Mouse (Mus musculus): ENCODE results near the gene Klhdc10.
"Not testable (repeated sequence)": the region's sequence is repeated elsewhere in the genome, so short reads cannot be mapped to it uniquely, and the experiment has no call there.

Gene Klhdc10

DNA sequence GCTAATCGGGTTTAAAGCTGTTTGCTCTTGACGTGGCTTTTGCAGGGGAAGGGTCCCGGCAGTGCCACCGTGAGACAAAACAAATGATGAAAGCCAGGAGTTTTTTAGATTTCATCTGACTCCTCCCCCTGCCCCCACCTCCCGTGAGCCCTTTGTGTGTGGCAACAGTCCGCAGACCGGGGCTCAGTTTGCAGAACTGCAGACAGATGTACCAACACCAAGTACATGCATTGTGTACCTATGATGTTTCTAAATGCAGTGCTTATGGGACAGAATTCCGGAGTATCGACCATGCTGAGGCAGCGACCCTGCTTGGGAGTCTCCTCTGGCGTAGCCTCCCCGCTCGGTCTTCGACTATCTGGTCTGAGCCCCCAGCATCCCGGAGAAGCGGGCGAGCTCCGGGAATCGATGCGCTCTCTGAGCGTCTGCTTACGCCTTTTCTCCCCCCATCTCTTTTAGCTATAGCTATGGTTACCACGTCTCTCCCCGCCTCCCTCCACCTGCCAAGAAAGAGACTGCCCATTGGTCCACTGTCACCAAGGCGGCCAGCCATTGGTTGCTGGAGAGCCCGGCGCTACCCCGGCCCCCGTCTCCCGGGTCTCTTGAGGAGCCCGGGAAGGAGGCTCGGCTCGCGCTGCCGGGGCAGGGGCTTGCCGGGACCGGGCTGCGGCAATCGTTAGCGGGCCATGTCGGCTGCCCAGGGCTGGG, at the start of gene Klhdc10:
Gene Klhdc10 (plus strand): TSS at position 561 of the 708 bp plus-strand sequence.
- peak; percentile 99 for DNase-seq (ENCODE audit: low read depth, low spot score)

- no peak for DNase-seq (ENCODE audit: low read depth, low spot score)
These were observed 48.9 kb upstream of the Klhdc10 start for GRCm38 (mm10) chr6:30352762-30353161.

DNA sequence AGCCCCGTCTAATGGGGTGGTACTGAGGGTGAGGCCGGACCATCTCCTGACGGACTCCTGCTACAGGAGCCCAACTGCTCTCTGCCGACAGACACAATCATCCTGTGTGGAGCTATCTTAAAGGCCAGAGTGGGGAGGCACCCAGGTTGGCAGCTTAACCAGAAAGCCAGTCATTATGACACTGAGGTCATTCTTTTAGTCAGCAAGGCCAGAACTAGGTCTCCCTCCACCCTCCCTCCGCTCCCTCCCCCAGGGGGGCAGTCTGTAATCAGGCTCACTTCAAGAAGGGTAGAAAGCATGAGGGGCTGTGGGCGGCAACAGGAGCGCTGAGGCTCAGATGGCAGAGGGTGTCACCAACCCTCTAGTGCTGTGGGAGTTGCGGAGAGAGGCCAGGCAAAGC, 48.0 kb upstream of the Klhdc10 start:
- no peak for DNase-seq (ENCODE audit: low read depth, low spot score)

- no peak for DNase-seq (ENCODE audit: low read depth, low spot score)
These were observed 46.9 kb upstream of the Klhdc10 start for GRCm38 (mm10) chr6:30354760-30355159.

DNA sequence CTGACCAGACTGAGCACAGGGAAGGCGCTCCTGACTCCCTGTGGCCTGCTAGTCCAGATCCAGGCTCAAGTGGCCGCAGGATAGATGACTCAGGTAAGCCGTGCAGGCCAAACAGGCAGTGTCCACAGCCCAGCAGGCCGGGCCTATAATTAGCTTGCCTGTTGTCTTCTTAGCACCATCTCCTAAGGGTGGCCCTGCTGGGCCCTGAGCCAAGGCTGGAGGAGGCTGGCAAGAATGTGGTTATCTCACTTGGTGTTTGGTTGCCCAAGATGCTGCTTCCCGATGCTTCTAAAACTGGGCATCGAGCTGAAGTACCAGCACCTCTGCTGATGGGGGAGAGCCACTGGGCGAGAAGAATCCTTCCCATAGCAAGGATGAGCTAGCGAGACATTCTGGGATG, 46.0 kb upstream of the Klhdc10 start:
- DNase-seq (ENCODE audit: low read depth, low spot score) = no peak

- DNase-seq (ENCODE audit: low read depth, low spot score) = no peak
These were observed 45.5 kb upstream of the Klhdc10 start for GRCm38 (mm10) chr6:30356161-30356560.

DNA sequence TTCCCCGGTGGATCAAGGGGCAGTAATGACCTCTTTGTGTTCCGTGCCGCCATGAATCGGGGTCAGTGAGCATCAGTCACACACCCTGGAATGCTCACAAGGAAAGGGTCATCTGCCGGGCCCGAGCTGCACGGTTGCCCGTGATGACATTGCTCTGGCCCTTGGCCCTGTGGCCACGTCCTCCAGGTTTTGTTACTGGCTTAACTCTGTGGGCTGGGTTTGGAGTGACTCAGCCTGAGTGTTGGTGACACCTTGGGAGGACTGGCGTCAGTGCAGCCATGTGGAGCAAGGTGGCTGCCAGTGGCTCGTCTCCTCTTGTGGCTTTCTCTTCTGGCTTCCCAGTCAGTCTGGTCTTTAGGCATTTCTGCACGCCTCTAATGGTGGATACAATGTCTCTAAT, 45.0 kb upstream of the Klhdc10 start:
- DNase-seq (ENCODE audit: low read depth, low spot score) = no peak

GRCm38 (mm10) chr6:30357561-30358177, 44.0 kb upstream of the Klhdc10 start:
- DNase-seq (ENCODE audit: low read depth, low spot score) = peak; percentile 89

- DNase-seq (ENCODE audit: low read depth, low spot score) = no peak
These were observed 41.7 kb upstream of the Klhdc10 start for GRCm38 (mm10) chr6:30359762-30360509.

GRCm38 (mm10) chr6:30363808-30364207, 37.9 kb upstream of the Klhdc10 start:
- peak; percentile 51 for DNase-seq (ENCODE audit: low read depth, low spot score)

DNA sequence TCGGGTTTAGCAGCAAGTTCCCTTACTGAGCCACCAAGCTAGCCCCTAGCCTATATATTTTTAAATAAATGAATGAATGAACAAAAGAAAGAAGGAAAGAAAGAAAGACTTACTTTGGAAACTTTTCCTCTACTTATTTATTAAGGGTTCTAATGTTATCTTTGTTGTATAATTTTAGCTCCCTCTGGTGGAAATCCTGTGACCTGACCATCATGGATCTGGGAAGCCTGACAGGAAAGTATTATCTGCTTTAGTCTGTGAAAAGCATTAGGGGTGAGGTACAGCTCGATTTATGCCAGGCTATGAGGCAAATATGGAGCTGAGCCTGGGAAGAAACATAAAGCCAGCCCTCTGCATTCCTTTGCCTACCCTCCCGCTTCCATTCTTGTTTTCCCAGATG, 32.4 kb upstream of the Klhdc10 start:
- no peak for DNase-seq (ENCODE audit: low read depth, low spot score)

DNA sequence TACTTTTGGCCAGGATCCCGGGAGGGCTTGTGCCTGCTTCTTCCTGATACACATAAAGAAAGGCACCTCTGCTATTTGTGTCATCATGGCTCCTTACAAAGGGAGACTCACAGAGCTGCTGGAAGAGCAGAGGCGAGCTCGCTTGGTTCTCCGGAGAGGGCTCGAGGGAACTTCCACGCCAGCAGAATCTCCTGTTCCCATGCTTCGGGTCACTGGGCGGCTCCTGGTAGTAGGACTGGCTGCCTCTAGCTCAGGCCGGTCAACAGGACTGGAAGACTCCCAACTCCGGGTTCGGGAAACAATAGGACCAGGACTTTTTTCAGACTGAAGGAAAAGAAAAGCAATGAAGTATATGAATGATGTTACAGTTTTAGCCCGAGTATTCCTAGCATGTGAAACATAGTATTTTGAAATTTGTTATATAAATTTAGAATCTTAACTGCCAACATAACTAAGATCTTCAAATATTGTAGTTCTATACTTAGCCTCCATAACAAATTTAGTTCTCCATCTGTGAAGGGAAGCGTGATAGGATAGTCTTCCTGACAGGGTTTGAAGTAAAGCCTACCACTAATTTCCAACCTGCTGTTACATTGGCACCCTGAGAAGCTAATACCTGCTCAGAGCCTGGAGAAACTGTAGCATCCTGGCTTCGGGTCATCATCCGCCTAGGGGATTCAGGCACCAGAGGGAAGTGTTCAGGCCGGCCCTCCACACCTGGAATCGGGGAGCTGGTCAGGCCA, 28.9 kb upstream of the Klhdc10 start:
- no peak for DNase-seq (ENCODE audit: low read depth, low spot score)

DNA sequence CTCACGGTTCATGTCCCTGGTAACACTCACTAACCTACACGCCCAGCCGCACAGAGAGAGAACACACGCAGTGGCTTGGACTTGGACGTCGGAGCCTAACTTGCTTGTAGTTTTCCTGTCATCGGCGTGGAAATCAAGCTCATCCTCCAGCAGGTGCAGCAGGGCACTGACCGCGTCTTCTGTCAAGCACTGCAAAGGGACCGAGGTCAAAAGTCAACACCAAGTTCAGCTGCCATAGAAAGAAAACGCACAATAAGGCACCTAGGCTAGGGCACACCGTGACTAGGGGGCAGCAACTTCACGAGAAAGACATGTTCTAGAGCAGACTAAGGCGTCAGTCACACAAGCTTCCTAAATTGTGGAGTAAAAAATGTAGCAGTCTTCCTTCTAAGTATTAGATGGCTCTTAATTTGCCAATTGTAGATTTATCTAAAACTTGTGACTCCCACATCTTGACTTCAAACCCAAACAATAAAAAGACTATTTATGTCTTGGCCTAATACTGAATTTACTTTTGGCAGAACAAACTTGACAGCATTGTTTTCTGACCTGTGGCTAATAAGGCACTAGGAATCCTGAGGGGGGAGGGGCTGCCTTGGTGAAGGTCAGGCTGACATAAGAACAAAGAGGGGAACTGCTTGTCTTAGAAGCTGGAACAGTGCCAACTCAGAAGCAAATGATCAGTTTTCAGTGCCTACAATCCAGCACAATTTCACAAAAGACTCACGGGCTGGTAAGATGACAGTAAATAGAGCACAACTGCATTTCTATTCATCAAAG, 26.7 kb upstream of the Klhdc10 start:
- peak; percentile 60 for DNase-seq (ENCODE audit: low read depth, low spot score)

GRCm38 (mm10) chr6:30375791-30376190, 25.9 kb upstream of the Klhdc10 start:
- no peak for DNase-seq (ENCODE audit: low read depth, low spot score)

GRCm38 (mm10) chr6:30381116-30381515, 20.6 kb upstream of the Klhdc10 start:
- DNase-seq (ENCODE audit: low read depth, low spot score) = peak; percentile 65

DNA sequence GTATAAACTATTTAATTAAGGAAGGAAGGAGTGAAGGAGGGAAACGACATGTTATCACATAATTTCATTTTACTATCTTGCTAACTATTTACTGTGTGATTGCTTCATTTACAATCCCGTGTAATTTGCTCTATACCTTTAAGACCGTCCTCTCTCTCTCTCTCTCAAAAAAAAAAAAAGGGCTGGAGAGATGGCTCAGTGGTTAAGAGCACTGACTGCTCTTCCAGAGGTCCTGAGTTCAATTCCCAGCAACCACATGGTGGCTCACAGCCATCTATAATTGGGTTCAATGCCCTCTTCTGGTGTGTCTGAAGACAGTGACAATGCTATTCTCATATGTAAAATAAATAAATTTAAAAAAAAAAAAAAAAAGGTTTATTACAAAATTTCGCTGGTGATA, 11.4 kb upstream of the Klhdc10 start:
- DNase-seq (ENCODE audit: low read depth, low spot score) = not testable (repeated sequence)

- peak; percentile 94 for DNase-seq (ENCODE audit: low read depth, low spot score)
These were observed 10.7 kb upstream of the Klhdc10 start, which contains the start of gene Zc3hc1 for GRCm38 (mm10) chr6:30390714-30391697. Zc3hc1 (minus strand) TSS chr6:30391028.

GRCm38 (mm10) chr6:30391996-30392395, 9.7 kb upstream of the Klhdc10 start:
- no peak for DNase-seq (ENCODE audit: low read depth, low spot score)

- DNase-seq (ENCODE audit: low read depth, low spot score) = no peak
These were observed 1.5 kb upstream of the Klhdc10 start for GRCm38 (mm10) chr6:30400146-30400545.

GRCm38 (mm10) chr6:30400716-30401115, 952 bp upstream of the Klhdc10 start:
- DNase-seq (ENCODE audit: low read depth, low spot score) = no peak

Data from ZHBTc4 (cell line).